Mouse (Mus musculus): ENCODE data around the gene Evl.
"Not testable (repeated sequence)": the region's sequence is repeated elsewhere in the genome, so short reads cannot be mapped to it uniquely, and the experiment has no call there.

Evl gene

GRCm38 (mm10) chr12:108554120-108554841 lies at the start of gene Evl:
TSS of gene Evl (plus strand) at chr12:108554720.
- DNase-seq (ENCODE audit: low spot score) = peak; percentile 95

DNA sequence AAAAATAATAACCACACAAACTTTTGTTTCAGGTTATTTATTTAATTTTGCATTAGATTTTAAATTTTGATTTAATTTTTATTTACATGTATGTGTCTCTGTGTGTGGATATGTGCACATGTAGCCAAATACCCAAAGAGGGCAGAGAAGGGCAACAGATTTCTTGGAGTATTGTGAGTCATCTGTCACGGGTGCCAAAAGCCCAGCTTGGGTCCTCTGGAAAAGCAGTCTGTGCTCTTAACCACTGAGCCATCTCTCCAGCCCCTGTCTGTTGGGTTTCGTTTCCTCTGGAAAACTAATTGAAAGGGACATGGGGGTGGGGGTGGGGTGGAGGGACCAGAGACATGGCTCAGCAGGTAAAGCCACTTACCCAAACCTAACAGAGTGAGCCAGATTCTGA lies 48.7 kb upstream of the Evl start:
- DNase-seq (ENCODE audit: low spot score) = no peak

DNA sequence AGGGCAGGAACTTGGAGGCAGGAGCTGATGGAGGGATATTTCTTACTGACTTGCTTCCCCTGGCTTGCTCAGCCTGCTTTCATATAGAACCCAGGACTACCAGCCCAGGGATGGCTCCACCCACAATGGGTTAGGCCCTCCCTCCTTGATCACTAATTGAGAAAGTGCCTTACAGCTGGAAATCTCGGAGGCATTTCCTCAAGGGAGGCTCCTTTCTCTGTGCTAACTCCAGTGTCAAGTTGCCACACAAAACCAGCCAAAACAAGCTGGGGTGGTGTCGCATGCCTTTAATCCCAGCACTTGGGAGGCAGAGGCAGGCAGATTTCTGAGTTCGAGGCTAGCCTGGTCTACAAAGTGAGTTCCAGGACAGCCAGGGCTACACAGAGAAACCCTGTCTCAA lies 47.5 kb upstream of the Evl start:
- DNase-seq (ENCODE audit: low spot score) = not testable (repeated sequence)

- no peak for DNase-seq (ENCODE audit: low spot score)
Measured at GRCm38 (mm10) chr12:108510571-108510970, 43.9 kb upstream of the Evl start.

- no peak for DNase-seq (ENCODE audit: low spot score)
Measured at GRCm38 (mm10) chr12:108511009-108511408, 43.5 kb upstream of the Evl start.

GRCm38 (mm10) chr12:108515464-108515863 lies 39.1 kb upstream of the Evl start:
- no peak for DNase-seq (ENCODE audit: low spot score)

GRCm38 (mm10) chr12:108519374-108519773 lies 35.1 kb upstream of the Evl start:
- DNase-seq (ENCODE audit: low spot score) = no peak

GRCm38 (mm10) chr12:108529214-108529613 lies 25.3 kb upstream of the Evl start:
- no peak for DNase-seq (ENCODE audit: low spot score)

GRCm38 (mm10) chr12:108534484-108534883 lies 20.0 kb upstream of the Evl start:
- no peak for DNase-seq (ENCODE audit: low spot score)

DNA sequence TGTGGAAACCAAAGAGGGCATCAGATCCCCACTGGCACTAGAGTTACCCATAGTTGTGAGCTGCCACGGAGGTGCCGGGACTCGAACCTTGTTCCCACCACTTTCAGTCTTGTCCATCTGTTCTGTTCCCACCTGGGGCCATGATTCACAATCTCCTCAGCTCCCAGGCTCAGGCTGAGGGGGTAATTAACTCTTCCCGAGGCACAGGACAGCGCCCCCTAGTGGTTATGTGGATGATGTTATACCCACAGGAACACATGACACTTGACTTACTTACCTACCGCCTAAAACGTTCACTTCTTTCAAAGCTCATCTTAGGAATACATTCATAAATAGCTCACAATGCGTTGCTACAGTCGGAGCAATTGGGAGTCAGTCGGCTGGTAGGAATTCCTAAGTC lies 18.1 kb upstream of the Evl start:
- DNase-seq (ENCODE audit: low spot score) = no peak

- no peak for DNase-seq (ENCODE audit: low spot score)
Measured at GRCm38 (mm10) chr12:108541088-108541487, 13.4 kb upstream of the Evl start.

DNA sequence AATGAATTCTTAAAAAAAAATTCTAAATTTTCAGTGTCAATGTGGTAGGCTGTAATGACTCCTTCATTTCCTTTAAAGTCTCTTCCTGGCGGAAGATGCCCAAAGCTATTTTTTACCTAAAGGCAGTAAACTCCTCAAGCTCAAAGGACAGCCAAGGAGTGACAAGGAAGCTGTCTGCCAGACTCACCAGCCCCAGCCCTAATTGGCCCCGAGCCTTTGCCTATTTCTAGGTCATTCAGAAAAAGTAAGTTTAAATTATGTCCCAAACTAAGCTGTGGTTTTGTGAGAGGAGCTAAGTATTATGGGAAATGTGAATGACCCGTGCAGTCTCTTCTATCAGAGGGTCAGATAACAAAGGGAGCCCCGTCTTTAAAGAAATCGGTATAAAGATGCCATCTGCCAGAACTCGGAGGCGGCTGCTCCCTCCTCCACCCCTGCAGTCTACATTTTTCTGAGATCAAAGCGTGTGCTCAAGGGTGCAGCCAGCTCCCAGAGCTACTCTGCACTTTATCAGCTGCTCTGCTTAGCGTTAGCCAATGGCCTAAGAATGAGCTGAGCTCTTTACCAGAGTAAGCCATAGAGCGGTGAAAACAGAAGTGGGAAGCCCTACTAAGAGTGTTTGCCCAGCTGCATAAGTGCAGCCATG lies 7.9 kb upstream of the Evl start:
- no peak for DNase-seq (ENCODE audit: low spot score)

GRCm38 (mm10) chr12:108547251-108547875 lies 7.2 kb upstream of the Evl start:
- no peak for DNase-seq (ENCODE audit: low spot score)

- DNase-seq (ENCODE audit: low spot score) = no peak
Measured at GRCm38 (mm10) chr12:108551731-108552130, 2.8 kb upstream of the Evl start.

- DNase-seq (ENCODE audit: low spot score) = peak; percentile 55
Measured at GRCm38 (mm10) chr12:108553079-108553478, 1.4 kb upstream of the Evl start.

DNA sequence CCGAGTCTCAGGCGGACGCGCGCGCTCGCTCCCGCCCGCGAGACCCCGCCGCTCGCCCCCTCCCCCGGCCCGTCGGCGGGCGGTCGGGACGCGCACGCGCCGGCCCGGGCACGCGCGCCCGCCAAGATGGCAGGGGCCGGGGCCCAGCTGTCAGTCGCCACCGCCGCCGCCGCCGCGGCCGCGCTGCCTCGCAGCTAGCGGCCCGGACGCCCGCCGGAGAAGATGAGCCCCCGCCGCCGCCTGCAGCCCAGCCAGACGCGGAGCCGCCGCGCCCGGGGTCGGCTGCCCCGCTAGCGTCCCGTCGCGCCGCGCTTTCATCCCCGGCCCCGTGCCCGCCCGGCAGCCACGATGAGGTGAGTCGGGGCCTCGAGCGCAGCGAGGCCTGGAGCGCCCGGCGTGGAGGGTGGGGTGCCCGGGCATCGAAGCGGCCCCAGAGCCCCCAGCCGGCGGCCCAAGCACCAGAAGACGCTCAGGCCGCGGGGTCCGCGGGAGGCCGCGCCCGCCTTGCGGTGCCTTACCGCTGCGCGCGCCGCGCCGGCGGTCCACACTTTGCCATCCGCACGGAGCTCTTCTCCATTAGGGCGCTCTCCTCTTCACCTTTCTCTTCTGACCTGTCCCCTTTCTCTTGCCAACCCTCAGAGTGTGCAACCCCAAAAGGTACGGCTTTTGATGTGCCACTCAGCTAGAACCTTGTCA lies 489 bp downstream of the Evl start:
- DNase-seq (ENCODE audit: low spot score) = peak; percentile 66

DNA sequence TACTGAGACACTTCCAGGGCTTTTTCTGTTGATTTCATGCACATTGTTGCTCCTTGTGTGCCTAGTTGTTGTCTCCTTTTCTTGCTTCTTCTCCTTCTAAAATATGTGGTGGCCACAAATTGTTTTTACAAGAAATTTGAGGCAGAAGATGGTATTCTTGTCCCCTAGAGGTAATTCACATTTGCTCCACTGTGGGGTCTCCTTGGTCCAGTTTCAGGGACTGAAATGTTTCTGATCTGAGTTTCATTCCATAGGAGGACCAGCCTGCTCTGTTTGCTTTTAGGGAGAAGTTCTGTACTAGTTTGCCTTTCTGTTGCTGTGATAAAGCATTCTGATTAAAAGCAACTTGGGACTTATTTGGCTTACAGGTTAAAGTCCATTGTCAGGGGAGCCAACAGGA lies 3.7 kb downstream of the Evl start:
- DNase-seq (ENCODE audit: low spot score) = peak; percentile 44

DNA sequence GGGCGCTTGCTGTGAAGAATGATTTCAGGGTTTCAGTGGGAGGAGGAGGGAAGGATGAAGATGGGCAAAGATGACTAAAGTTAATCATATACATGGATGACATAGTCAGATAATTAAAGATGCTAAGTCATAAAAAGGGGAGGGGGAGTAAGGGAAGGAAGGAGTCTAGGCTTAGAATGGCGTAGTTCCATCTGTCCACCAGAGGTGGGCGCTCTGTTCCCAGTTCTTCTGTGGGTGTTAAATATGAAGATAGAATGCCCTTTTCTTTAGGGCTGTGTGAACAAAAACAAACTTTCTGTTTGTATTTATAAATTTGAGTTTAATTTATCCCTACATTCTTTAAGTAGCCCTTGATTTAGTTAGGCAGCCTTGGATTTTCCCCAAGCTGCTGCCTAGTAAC lies 8.7 kb downstream of the Evl start:
- no peak for DNase-seq (ENCODE audit: low spot score)

GRCm38 (mm10) chr12:108564910-108565506 lies 10.5 kb downstream of the Evl start:
- no peak for DNase-seq (ENCODE audit: low spot score)

- DNase-seq (ENCODE audit: low spot score) = no peak
Measured at GRCm38 (mm10) chr12:108579156-108579871, 24.8 kb downstream of the Evl start.

- DNase-seq (ENCODE audit: low spot score) = no peak
Measured at GRCm38 (mm10) chr12:108583775-108584174, 29.3 kb downstream of the Evl start.

DNA sequence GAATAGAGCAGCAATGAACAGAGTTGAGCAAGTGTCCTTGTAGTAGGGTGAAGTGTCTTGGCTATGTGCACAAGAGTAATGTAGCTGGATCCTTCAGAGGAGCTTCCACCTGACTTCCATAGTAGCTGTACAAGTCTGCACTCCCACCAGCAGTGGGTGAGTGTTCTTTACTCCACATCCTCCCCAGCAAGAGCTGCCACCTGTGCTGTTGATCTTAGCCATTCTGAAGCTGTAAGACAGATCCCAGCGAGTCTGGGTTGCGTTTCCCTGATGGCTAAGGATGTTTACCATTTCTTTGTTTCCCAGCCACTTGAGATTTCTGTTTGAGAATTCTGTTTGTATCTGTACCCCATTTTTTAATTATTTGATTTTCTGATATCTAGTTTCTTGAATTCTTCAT lies 35.6 kb downstream of the Evl start:
- DNase-seq (ENCODE audit: low spot score) = no peak

Measured in testis, postnatal 14 days (tissue).